Mouse (Mus musculus): ENCODE measurements around the gene Dbndd2. TPM values are rescaled to one million over a fixed set of nuclear protein-coding genes. Genes with fewer than 3 reads are reported as not detected.

Gene Dbndd2
- polyA plus RNA-seq, 1 experiment from 2014 or later = 6.9 TPM

- Histone ChIP-seq H3K9me3 (no peaks in the 10 kb centered on the region), H3K36me3 (no peaks in the 10 kb centered on the region), H3K4me2 (peak within 1 kb of the TSS; percentile 88), H3K9ac (peak within 1 kb of the TSS; percentile 76), H3K27ac (peak within 1 kb of the TSS; percentile 90), H3K4me1 (peaks cover 46% of the 10 kb centered on the region), H3K4me3 (peak within 1 kb of the TSS; percentile 69), H3K27me3 (no peaks in the 10 kb centered on the region)
- no peak for ATAC-seq (ENCODE audit: insufficient number of reproducible peaks, low FRiP score, low TSS enrichment, low read depth)
- WGBS = 9% methylated on average over 18 of the region's 18 CpGs
These were observed 42.4 kb upstream of the Dbndd2 start, which contains the start of gene Sdc4 for GRCm38 (mm10) chr2:164443460-164444000. Gene Sdc4, minus strand, starts transcription at chr2:164443887.

DNA sequence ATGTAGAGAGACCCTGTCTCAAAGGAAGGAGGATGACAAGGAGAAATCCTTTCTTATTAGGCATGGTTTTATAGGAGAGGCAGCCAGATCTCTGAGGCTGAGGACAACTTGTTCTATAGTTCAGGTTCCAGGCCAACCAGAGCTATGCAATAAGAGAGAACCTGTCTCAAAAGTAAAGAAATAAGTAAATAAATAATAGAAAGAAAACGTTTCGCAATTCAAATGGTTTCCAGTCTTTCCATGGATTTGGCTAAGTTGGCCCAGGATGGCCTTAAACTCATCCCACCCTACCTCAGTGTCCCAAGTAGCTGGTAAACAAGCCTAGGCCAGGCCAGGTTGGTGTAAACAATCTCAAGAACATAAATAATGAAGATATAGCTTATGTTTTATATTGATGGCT lies 41.2 kb upstream of the Dbndd2 start:
- no peak overlapping the region for H3K9ac ChIP-seq
- no peaks in the 10 kb centered on the region for H3K36me3 ChIP-seq
- ATAC-seq (ENCODE audit: insufficient number of reproducible peaks, low FRiP score, low TSS enrichment, low read depth) = no peak
- no peaks in the 10 kb centered on the region for H3K27me3 ChIP-seq
- no peak overlapping the region for H3K4me3 ChIP-seq
- peaks cover 34% of the 10 kb centered on the region for H3K4me1 ChIP-seq
- H3K27ac ChIP-seq = no peak overlapping the region
- no peaks in the 10 kb centered on the region for H3K9me3 ChIP-seq
- H3K4me2 ChIP-seq = no peak overlapping the region
- WGBS = 76% methylated on average over 2 of the region's 2 CpGs

DNA sequence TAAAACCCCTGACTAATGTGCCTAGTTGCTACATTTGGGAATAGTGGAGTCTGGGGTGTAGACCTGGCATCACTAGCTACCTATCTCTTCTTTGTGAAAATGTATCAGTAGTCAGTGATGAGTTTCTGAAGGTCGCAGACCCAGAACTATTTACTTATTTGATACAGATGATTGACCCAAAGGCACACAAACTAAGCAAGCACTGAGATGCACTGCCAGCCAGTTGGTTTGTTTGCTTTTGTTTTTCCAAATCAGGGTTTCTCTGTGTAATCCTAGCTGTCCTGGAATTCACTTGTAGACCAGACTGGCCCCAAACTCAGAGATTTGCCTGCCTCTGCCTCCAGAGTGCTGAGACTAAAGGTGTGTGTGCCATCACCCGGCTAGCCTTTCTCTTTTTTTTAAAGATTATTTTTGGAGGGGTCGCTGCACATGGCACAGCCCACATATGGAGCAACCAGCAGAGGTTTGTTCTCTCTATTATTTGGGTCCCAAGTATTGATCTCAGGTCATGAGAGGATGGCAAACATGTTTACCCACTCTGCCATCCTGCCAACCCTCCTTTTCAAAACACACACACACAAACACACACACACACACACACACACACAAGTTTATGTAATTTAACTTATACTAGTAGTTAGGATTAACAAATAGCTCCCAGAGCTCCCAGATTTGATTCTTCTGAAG lies 40.4 kb upstream of the Dbndd2 start:
- Histone ChIP-seq H3K27me3 (no peaks in the 10 kb centered on the region), H3K4me1 (peaks cover 25% of the 10 kb centered on the region), H3K9ac (no peak overlapping the region), H3K27ac (no peak overlapping the region), H3K36me3 (no peaks in the 10 kb centered on the region), H3K4me2 (no peak overlapping the region), H3K9me3 (no peaks in the 10 kb centered on the region), H3K4me3 (no peak overlapping the region)
- ATAC-seq (ENCODE audit: insufficient number of reproducible peaks, low FRiP score, low TSS enrichment, low read depth) = no peak
- WGBS = 80% methylated on average over 3 of the region's 3 CpGs

GRCm38 (mm10) chr2:164446086-164446469 lies 39.8 kb upstream of the Dbndd2 start:
- 73% methylated on average over 3 of the region's 3 CpGs for WGBS
- Histone ChIP-seq H3K4me1 (peaks cover 20% of the 10 kb centered on the region), H3K27me3 (no peaks in the 10 kb centered on the region), H3K9me3 (no peaks in the 10 kb centered on the region), H3K36me3 (no peaks in the 10 kb centered on the region), H3K9ac (no peak overlapping the region), H3K4me2 (no peak overlapping the region), H3K27ac (no peak overlapping the region), H3K4me3 (no peak overlapping the region)
- no peak for ATAC-seq (ENCODE audit: insufficient number of reproducible peaks, low FRiP score, low TSS enrichment, low read depth)

- Histone ChIP-seq H3K9me3 (no peaks in the 10 kb centered on the region), H3K4me1 (peaks cover 24% of the 10 kb centered on the region), H3K27ac (no peak overlapping the region), H3K36me3 (no peaks in the 10 kb centered on the region), H3K9ac (no peak overlapping the region), H3K4me3 (no peak overlapping the region), H3K27me3 (no peaks in the 10 kb centered on the region), H3K4me2 (no peak overlapping the region)
- 76% methylated on average over 1 of the region's 1 CpGs for WGBS
- ATAC-seq (ENCODE audit: insufficient number of reproducible peaks, low FRiP score, low TSS enrichment, low read depth) = no peak
These were observed 37.8 kb upstream of the Dbndd2 start for GRCm38 (mm10) chr2:164448140-164448539.

GRCm38 (mm10) chr2:164448921-164449320 lies 37.0 kb upstream of the Dbndd2 start:
- peaks cover 18% of the 10 kb centered on the region for H3K4me1 ChIP-seq
- H3K36me3 ChIP-seq = no peaks in the 10 kb centered on the region
- no peaks in the 10 kb centered on the region for H3K9me3 ChIP-seq
- H3K27me3 ChIP-seq = no peaks in the 10 kb centered on the region
- no peak overlapping the region for H3K4me2 ChIP-seq
- H3K27ac ChIP-seq = 0 out of 2 replicates have a peak overlapping the region, but pooled peaks have one; percentile 12
- no peak for ATAC-seq (ENCODE audit: insufficient number of reproducible peaks, low FRiP score, low TSS enrichment, low read depth)
- 48% methylated on average over 5 of the region's 5 CpGs for WGBS
- H3K4me3 ChIP-seq = no peak overlapping the region
- no peak overlapping the region for H3K9ac ChIP-seq

DNA sequence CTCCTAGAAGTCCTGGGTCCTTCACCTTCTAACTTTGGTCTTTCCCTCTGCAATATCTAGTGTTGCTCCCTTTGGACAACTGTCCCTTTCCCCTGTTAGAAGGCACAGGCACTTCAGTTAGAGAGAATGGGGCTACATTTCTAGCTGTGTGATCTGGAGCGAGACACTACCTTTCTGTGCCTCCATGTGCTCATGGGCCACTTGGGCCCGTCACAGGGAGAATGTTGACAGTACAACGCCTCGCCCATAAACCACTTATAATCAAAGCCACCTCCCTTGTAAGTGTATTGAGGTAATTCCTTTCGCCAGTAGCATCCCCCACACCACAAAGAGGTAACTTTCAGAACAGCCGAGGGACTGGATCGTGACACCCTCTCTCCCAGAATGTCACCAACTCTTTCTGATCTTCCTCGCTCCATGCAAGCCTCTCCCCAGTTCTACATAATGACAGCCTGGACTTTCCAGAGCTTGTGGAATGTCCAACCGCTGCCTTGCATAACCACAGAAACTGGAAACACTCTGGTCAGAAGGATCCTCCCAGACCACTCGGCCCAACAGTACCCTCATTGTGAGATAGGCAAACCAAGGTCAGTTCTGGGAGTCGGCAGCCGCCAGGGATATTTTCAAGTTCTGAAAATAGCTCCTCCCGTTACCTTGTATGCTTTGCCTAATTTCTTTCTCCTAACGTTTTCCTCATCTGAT lies 36.4 kb upstream of the Dbndd2 start:
- Histone ChIP-seq H3K4me2 (no peak overlapping the region), H3K4me1 (peaks cover 17% of the 10 kb centered on the region), H3K36me3 (no peaks in the 10 kb centered on the region), H3K9me3 (no peaks in the 10 kb centered on the region), H3K27me3 (no peaks in the 10 kb centered on the region), H3K4me3 (no peak overlapping the region), H3K27ac (0 out of 2 replicates have a peak overlapping the region, but pooled peaks have one; percentile 12), H3K9ac (no peak overlapping the region)
- WGBS = 75% methylated on average over 14 of the region's 14 CpGs
- ATAC-seq (ENCODE audit: insufficient number of reproducible peaks, low FRiP score, low TSS enrichment, low read depth) = no peak

GRCm38 (mm10) chr2:164452000-164452676 lies 33.8 kb upstream of the Dbndd2 start:
- Histone ChIP-seq H3K27ac (peak overlapping the region; percentile 47), H3K36me3 (no peaks in the 10 kb centered on the region), H3K27me3 (no peaks in the 10 kb centered on the region), H3K4me3 (no peak overlapping the region), H3K4me2 (no peak overlapping the region), H3K9me3 (no peaks in the 10 kb centered on the region), H3K4me1 (peaks cover 40% of the 10 kb centered on the region), H3K9ac (no peak overlapping the region)
- 0 out of 2 replicates have a peak, but pooled peaks have one; percentile 32 for ATAC-seq (ENCODE audit: insufficient number of reproducible peaks, low FRiP score, low TSS enrichment, low read depth)
- 20% methylated on average over 13 of the region's 13 CpGs for WGBS

GRCm38 (mm10) chr2:164453047-164453757 lies 32.7 kb upstream of the Dbndd2 start:
- no peak for ATAC-seq (ENCODE audit: insufficient number of reproducible peaks, low FRiP score, low TSS enrichment, low read depth)
- Histone ChIP-seq H3K4me2 (no peak overlapping the region), H3K9ac (no peak overlapping the region), H3K9me3 (no peaks in the 10 kb centered on the region), H3K4me1 (peaks cover 40% of the 10 kb centered on the region), H3K27me3 (no peaks in the 10 kb centered on the region), H3K27ac (no peak overlapping the region), H3K36me3 (no peaks in the 10 kb centered on the region), H3K4me3 (no peak overlapping the region)
- WGBS = 77% methylated on average over 14 of the region's 14 CpGs

DNA sequence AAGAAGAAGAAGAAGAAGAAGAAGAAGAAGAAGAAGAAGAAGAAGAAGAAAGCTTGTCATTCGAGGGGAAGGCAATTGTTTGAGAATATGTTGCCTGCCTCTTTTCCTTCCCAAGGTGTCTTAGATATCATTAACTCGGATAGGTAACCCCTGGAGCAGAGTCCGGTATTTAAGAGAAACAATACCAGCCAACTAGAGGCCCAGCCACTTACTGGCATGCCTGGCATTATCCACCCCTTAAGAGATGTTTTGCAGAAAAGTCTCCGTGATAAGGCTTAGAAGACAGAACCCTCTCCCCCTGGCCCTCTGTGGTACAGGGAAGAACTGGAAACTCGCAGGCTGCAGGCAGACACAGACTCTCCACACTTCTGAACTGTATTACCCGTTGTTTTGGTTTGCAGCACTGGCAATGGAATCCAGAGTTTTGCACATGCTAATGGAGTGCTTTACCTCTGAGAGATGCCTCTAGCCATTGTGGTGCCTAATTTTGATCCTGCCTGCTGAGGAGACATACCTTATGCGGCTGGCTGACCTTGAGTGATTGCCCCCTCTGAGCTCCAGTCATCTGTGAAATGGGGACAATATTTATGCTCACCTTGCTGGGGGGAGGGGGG lies 31.9 kb upstream of the Dbndd2 start:
- Histone ChIP-seq H3K9me3 (no peaks in the 10 kb centered on the region), H3K27ac (no peak overlapping the region), H3K4me3 (no peak overlapping the region), H3K27me3 (no peaks in the 10 kb centered on the region), H3K36me3 (no peaks in the 10 kb centered on the region), H3K9ac (no peak overlapping the region), H3K4me2 (no peak overlapping the region), H3K4me1 (peaks cover 40% of the 10 kb centered on the region)
- ATAC-seq (ENCODE audit: insufficient number of reproducible peaks, low FRiP score, low TSS enrichment, low read depth) = no peak
- WGBS = 69% methylated on average over 7 of the region's 7 CpGs

DNA sequence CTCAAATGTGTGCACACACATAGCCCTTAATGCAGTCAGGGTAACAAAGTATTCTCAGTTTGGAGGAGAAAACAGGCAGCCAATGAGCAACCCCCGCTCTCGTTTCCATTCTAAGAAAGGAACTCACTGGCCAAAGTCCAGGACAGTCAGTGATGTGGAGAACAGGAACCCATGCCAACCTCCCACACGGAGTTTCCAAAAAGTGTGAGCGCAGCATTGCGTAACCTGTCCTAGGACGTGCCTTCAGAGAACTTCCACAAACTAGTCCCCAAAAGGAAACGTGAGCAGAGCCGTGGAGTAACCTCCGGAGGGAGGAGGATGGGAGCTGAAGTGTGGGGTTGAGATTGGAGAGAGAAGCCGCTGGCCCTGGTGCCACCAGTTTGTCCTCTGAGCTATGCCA lies 31.1 kb upstream of the Dbndd2 start:
- WGBS = 47% methylated on average over 10 of the region's 10 CpGs
- Histone ChIP-seq H3K4me1 (peaks cover 40% of the 10 kb centered on the region), H3K9me3 (no peaks in the 10 kb centered on the region), H3K4me2 (no peak overlapping the region), H3K27me3 (no peaks in the 10 kb centered on the region), H3K27ac (0 out of 2 replicates have a peak overlapping the region, but pooled peaks have one; percentile 18), H3K4me3 (no peak overlapping the region), H3K9ac (no peak overlapping the region), H3K36me3 (no peaks in the 10 kb centered on the region)
- ATAC-seq (ENCODE audit: insufficient number of reproducible peaks, low FRiP score, low TSS enrichment, low read depth) = no peak
